Mouse (Mus musculus): Measurements from ENCODE around the gene Bud31. TPM values are rescaled to one million over a fixed set of nuclear protein-coding genes. Genes with fewer than 3 reads are reported as not detected.

Bud31 gene
- total RNA-seq, 2 experiments from 2014 or later: 74.3 to 76.2 TPM

Other genes starting within 250 kb of the Bud31 start
- 10 to 100 TPM; 28.7 to 29.9 TPM for gene Smurf1, start 174.5 kb upstream of the Bud31 start, total RNA-seq (2021)
- gene Gm4871, start 107.6 kb upstream of the Bud31 start, total RNA-seq (2021): not detected
- gene 1700018F24Rik, start 97.4 kb upstream of the Bud31 start, total RNA-seq (2021): not detected
- gene Arpc1a, start 56.5 kb upstream of the Bud31 start, total RNA-seq (2021): 100 to 1,000 TPM; 248 to 263 TPM
- gene Kpna7, start 56.3 kb upstream of the Bud31 start, total RNA-seq (2021): not detected
- 10 to 100 TPM; 23.4 to 26.9 TPM for gene Arpc1b, start 26.1 kb upstream of the Bud31 start, total RNA-seq (2021)
- gene Pdap1, start 124 bp upstream of the Bud31 start, total RNA-seq (2021): 10 to 100 TPM; 88.8 to 94.5 TPM
- 10 to 100 TPM; 23.6 to 24.7 TPM for gene Ptcd1, start 26.7 kb downstream of the Bud31 start, total RNA-seq (2021)
- 10 to 100 TPM; 23.0 to 23.4 TPM for gene Cpsf4, start 26.9 kb downstream of the Bud31 start, total RNA-seq (2021)
- gene Atp5j2, start 51.7 kb downstream of the Bud31 start, total RNA-seq (2021): 100 to 1,000 TPM; 262 to 270 TPM
- 10 to 100 TPM; 11.0 to 11.5 TPM for gene Zkscan14, start 61.5 kb downstream of the Bud31 start, total RNA-seq (2021)
- gene Zkscan5, start 64.2 kb downstream of the Bud31 start, total RNA-seq (2021): 10 to 100 TPM; 10.8 to 11.4 TPM
- gene Zfp655, start 91.4 kb downstream of the Bud31 start, total RNA-seq (2021): 10 to 100 TPM; 24.4 to 27.4 TPM
- gene Zscan25, start 140.1 kb downstream of the Bud31 start, total RNA-seq (2021): 10 to 100 TPM; 17.2 to 19.5 TPM
- not detected for gene Cyp3a57, start 204.9 kb downstream of the Bud31 start, total RNA-seq (2021)

All from layer of hippocampus, postnatal 36 days (tissue).